Mouse (Mus musculus): Measurements from ENCODE around the gene Cst6. TPM values are rescaled to one million over a fixed set of nuclear protein-coding genes. Genes with fewer than 3 reads are reported as not detected.

Gene Cst6
- total RNA-seq, 2 experiments from 2014 or later: 7.1 to 7.4 TPM

DNA sequence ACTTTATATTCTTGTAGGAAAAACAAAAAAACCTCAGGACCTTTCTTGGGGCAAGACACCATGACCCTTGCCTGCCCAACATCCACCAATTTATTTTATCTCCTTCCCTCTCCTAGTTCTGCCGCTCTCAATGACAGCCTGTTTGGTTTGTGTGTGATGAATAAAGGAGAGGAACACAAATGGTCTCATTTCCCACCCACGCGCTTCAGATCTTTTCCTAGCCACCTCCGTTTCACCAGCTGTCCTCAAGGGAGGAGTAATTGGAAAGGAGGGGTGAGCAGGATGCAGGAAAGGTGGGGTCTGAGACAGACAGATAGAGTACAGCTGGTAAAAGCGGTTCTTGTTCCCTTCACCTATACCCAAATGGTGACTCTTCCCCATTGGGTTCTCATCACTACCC lies 52.7 kb downstream of the Cst6 start:
- no peak for DNase-seq
- intact Hi-C loops (cut with DNase I; ENCODE audit: low total_unique reads): no loop called here

DNA sequence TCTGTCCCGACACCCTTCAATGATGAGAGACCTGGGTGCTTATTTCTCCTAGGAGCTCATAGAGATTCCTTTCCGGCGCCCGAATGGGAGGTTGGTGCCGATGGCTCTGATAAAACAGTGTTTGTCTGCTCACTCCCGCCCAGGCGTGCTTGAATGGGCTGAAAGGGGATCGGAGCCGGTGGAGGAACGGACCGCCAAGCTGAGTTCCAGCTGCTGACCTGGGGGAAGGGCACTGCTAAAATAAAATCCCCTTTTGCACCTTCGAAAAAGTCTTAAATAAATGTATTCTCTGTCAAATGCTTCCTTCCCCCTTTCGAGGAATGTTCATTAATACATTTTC lies 53.7 kb downstream of the Cst6 start:
- DNase-seq: peak; percentile 34

DNA sequence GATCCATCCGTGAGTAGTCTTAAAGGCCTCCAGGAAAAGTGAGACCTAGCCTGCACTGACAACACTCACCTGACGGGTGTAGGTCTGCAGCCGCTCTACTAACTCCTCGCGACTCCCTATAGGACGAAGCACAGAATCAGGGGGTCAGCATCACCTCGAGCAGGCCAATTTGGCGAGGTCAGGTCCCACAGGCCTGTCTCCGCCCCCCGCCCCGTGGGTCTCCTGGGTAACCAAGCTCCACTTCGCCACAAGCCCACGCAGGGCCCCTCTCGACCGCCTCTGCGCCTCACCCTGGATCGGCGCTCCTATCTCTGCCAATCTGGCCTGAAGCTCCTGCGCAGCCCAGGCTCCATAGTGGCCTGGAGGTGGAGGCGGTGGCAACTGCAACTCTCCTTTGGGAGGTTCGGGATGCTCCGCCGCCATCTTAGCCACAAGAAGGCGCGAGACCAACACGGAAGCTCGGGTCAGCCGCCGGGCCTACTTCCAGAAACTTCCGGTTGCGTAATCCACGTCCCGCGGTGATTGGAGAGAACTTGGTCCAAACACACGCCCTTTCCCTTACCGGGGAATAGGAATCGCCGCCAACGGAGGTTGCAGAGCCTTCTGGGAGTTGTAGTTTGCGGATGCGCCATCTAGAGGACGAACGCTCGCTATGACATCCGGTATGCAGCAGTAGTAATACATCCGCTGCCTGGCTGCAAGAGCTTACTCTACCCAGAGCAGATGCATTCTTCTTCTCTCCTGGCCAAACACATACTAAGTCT lies 54.2 kb downstream of the Cst6 start, which contains the start of gene Sf3b2:
Gene Sf3b2 (minus strand): TSS at position 484 of the 764 bp plus-strand sequence.
- peak; percentile 99 for DNase-seq
- intact Hi-C loops (cut with DNase I; ENCODE audit: low total_unique reads): no loop called here

More for the DNA sequence above, 53.7 kb downstream of the Cst6 start:
- intact Hi-C loops (cut with DNase I; ENCODE audit: low total_unique reads): no loop called here

Other genes starting within 250 kb of the Cst6 start
- 100 to 1,000 TPM; 113 to 119 TPM for gene Rab1b, start 242.5 kb downstream of the Cst6 start, total RNA-seq (2021)
- 10 to 100 TPM; 32.1 to 34.3 TPM for gene Klc2, start 231.0 kb downstream of the Cst6 start, total RNA-seq (2021)
- gene Pacs1, start 76.5 kb downstream of the Cst6 start, total RNA-seq (2021): 1 to 10 TPM; 6.7 to 7.7 TPM
- 10 to 100 TPM; 72.1 to 72.6 TPM for gene Sf3b2, start 54.1 kb downstream of the Cst6 start, total RNA-seq (2021)
- under 1 TPM in 1 of 2 experiments, not detected in 1; 0.16 TPM for gene Gal3st3, start 51.2 kb downstream of the Cst6 start, total RNA-seq (2021)
- gene Catsper1, start 13.8 kb downstream of the Cst6 start, total RNA-seq (2021): not detected
- gene Eif1ad, start 17.2 kb upstream of the Cst6 start, total RNA-seq (2021): 10 to 100 TPM; 11.4 to 13.1 TPM
- 100 to 1,000 TPM; 123 to 126 TPM for gene Banf1, start 17.6 kb upstream of the Cst6 start, total RNA-seq (2021)
- 10 to 100 TPM; 28.0 to 39.0 TPM for gene Sart1, start 39.1 kb upstream of the Cst6 start, total RNA-seq (2021)
- gene Tsga10ip, start 53.0 kb upstream of the Cst6 start, total RNA-seq (2021): under 1 TPM; 0.58 to 0.70 TPM
- gene Drap1, start 75.4 kb upstream of the Cst6 start, total RNA-seq (2021): 100 to 1,000 TPM; 550 to 558 TPM
- 10 to 100 TPM; 45.1 to 48.4 TPM for gene AI837181, start 75.6 kb upstream of the Cst6 start, total RNA-seq (2021)
- not detected for gene Fosl1, start 98.0 kb upstream of the Cst6 start, total RNA-seq (2021)
- gene Ccdc85b, start 108.3 kb upstream of the Cst6 start, total RNA-seq (2021): 1 to 10 TPM; 6.4 to 7.2 TPM
- gene Fibp, start 111.0 kb upstream of the Cst6 start, total RNA-seq (2021): 10 to 100 TPM; 42.0 to 44.8 TPM
- not detected for gene Ctsw, start 118.9 kb upstream of the Cst6 start, total RNA-seq (2021)
- gene Efemp2, start 124.4 kb upstream of the Cst6 start, total RNA-seq (2021): 10 to 100 TPM; 14.8 to 21.3 TPM
- 10 to 100 TPM; 23.5 to 27.0 TPM for gene Mus81, start 138.8 kb upstream of the Cst6 start, total RNA-seq (2021)
- gene Cfl1, start 140.9 kb upstream of the Cst6 start, total RNA-seq (2021): 100 to 1,000 TPM; 172 to 240 TPM
- gene 1700020D05Rik, start 154.2 kb upstream of the Cst6 start, total RNA-seq (2021): under 1 TPM; 0.41 to 0.82 TPM
- 1 to 10 TPM; 5.7 to 6.5 TPM for gene Snx32, start 161.0 kb upstream of the Cst6 start, total RNA-seq (2021)
- not detected for gene Ovol1, start 211.1 kb upstream of the Cst6 start, total RNA-seq (2021)
- gene Ap5b1, start 218.5 kb upstream of the Cst6 start, total RNA-seq (2021): 1 to 10 TPM; 1.8 to 2.4 TPM

Data from gastrocnemius, postnatal 14 days (tissue).